Mouse (Mus musculus) left cerebral cortex, postnatal 36 days (tissue): ENCODE data around the gene Mcur1. TPM values are rescaled to one million over a fixed set of nuclear protein-coding genes. Genes with fewer than 3 reads are reported as not detected.
A peak's percentile ranks its signal among the peaks of the same experiment; 100 is the strongest.

Source experiments
- DNase-seq, 2 experiments: peaks; one replicate each; pipeline ENCODE4 v3.0.0; 2021 to 2022; ENCODE audit warnings: low spot score in 2 of 2, mixed read lengths in 1 of 2
- intact Hi-C: fragments of 180-260 bp; cut with DNase I; formaldehyde crosslinking; loops from one replicate; pipeline ENCODE4 v1.15.1; 2025
- total RNA-seq, 2 experiments: library from RNA; stranded (reverse); gene quantifications; 2 replicates each; pipeline ENCODE4 v1.2.3; 2021

The Mcur1 gene
- 10 to 100 TPM; 14.9 to 18.5 TPM for total RNA-seq

DNA sequence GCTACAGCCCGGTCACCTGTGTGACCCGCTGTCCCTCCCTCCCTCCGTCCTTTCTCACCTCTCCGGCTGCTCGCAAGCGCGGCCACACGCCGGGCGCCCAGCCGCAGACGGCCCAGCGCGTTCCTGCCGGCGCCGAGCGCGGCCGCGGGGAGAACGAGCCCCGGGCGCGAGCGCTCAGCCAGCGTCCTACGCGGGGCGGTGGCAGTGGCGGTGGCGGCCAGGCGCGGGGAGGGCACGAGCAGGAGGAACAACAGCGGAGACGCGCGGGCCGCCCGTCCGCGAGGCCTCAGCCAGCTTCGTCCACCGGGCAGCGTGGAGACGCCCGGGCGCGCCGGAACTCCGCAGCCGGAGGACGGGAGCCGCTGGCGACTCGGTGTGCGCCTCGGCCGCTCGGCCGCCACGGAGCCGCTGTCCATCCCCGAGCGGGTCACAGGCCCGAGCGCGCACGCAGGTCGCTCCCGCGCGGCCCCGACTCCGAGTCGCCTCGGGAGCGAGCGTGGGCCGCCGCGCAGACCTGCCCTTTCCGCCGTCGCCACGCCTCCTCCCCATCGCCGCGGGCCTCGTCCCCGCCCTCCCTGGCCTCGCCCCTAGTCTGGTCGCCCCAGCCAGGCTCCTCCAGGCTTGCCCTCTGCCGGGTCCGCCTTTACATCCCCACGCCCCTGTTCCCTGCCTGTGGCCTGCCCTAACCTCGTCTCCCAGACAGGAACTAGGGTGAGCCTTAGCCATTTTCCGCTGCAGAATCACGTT is at the start of gene Mcur1:
TSS of gene Mcur1 (minus strand) at position 481 of the 747 bp plus-strand sequence.
- DNase-seq, result peak; percentile 90 to 91
- intact Hi-C loops, result loop anchor here (10.0 kb wide), 1 partner anchor 375 kb away; no protein-coding TSS in a partner anchor

GRCm38 (mm10) chr13:43608854-43609253 is 48.9 kb upstream of the Mcur1 start:
- DNase-seq, result no peak
- intact Hi-C loops, result no loop called here

DNA sequence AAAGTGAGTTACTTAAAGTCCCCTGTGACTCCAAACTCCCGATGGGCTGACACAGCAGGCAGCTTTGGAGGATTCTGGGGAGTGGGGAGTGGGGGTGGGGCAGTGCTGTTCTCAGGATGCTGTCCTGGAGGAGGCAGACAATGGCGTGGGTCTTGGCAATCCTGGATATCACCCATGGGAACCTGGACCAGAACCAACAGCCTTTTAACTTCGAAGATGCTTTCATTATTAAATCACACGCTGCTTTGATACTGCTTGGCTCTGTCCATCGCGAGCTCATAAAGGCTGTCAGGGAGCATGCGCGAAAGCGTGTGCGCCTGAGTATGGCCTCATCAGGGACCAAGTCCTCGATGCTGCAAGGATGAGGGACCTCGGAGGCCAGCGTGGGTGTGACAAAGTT is 43.1 kb upstream of the Mcur1 start:
- no peak for DNase-seq
- intact Hi-C loops, result no loop called here

DNA sequence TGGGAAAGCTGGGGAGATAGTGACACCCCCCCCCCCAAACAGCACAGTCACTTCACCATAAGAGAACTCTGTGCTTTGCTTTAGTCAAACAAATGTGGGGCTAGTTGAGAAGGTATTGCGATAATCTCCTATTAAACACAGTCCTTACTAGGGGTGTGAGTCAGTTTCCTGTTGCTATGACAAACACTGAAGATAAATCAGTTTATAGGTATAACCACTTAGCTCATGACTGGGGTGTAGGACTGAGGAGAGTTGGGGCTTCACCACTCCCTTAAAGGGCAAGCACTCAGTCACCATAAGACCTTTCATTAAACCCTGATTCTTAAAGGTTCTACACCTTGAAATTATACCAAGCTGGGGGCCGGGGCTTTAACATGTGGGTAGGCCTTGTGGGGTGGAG is 42.4 kb upstream of the Mcur1 start:
- no peak for DNase-seq
- intact Hi-C loops, result no loop called here

DNA sequence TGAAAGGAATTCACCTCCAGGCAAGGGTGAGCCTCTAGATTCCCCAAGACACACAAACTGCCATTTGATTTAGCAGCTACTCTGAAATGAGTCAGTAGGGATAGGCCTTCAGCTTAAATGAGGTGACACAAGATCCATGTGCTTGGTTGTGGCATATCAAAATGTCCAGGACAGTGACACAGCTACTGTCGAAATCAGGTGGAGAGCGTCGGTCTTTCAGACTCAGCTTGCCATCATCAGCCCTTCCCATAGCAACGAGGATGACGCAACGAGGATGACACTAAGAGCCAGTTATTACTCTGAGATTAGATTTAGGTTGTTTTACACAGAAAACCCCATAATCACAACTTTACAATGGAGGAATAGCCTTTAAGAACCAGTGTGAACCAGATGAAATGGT is 41.0 kb upstream of the Mcur1 start:
- no peak for DNase-seq
- intact Hi-C loops, result no loop called here

DNA sequence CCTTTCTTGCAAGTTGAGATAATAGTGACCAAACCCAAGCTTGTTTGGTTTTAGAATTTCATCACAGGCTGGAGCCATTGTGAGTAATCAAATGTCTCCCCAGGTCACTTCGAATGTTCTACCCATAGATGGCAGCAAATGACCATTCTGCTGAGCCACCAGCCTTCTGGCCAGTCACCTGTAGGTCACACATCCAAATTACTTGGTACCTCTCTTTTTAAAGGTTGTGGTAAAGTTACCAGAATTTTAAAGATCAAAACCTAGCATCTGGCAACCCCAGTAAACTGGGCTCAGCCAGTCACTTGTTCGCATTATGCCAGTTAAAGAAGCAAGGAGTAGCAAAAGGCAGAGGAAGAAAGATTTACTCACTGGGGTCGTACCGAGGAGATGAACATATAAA is 35.9 kb upstream of the Mcur1 start:
- intact Hi-C loops, result loop anchor here (2.0 kb wide), 1 partner anchor 129 kb away; no protein-coding TSS in a partner anchor
- no peak for DNase-seq

GRCm38 (mm10) chr13:43592681-43593068 is 32.7 kb upstream of the Mcur1 start:
- intact Hi-C loops, result no loop called here

GRCm38 (mm10) chr13:43591828-43592680 is 32.1 kb upstream of the Mcur1 start:
- intact Hi-C loops, result no loop called here
- DNase-seq, result no peak

More at GRCm38 (mm10) chr13:43592681-43593068, 32.7 kb upstream of the Mcur1 start:
- DNase-seq, result no peak

DNA sequence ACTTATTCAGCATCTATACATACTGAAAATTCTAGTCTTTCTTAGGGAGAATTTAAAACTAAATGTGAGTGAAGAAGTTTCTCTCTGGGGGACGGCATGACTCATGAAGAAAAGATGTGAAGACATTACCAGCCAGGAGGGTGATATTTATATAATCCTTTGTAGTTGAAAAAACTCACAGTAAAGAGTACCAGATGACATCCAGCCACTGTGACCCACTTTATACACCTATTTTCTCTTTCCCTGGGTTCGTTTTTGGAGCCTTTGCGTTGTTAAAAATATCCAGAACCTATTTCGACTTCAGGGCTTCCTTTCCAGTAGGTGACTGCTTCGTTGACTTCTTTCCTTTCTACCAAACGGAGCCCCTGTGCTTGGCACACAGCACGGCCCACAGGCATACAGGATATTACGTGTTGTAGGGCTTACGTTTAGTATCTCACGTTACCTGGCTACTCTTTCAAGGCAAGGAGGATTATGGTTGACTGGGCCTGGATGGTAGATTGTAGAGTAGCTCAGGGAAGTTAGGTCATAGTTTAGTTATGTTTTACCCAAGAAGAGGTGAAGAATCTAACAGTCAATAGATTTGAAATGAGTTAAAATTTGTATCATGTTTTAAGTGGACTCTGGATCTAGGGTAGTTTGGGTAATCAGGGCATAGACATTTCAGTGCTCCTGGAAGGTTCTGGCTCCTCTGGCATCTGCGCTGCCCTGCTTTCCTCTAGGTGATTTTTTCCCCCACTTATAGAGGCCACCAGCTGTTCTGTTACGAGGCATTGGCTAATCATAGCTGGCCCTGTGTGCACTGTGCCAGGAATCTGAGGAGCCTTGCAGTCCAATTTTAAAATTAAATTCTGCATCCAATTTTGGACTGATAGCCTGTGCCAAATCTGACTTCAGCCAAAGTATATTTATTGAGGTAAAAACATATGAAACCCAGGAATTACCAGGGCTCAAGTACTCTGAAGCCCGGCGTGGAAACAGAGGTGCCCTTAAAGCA is 28.2 kb upstream of the Mcur1 start:
- no peak for DNase-seq
- intact Hi-C loops, result no loop called here

- DNase-seq, result no peak
- intact Hi-C loops, result no loop called here
Observed at GRCm38 (mm10) chr13:43586966-43587365, 27.0 kb upstream of the Mcur1 start.

GRCm38 (mm10) chr13:43585335-43585734 is 25.3 kb upstream of the Mcur1 start:
- DNase-seq, result no peak
- intact Hi-C loops, result no loop called here

DNA sequence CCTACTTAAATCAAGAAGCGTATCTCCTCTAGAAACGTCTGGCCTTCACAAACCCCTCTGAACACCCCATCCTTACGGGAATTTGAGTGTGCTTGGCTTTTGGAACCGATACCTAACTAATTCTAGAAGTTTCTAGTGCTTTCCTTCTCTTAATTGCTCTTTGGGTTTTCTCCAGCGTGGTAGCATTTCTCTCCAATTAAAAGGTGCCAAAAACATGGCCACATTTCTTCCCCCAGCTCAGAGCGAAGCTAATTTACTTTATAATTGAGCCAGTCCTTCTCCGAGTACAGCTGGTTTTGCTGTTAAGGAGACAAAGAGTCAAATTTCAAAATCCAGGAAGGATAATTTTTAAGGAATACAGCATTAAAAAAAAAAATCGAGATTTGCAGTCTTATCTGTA is 23.5 kb upstream of the Mcur1 start:
- no peak for DNase-seq
- intact Hi-C loops, result loop anchor here (2.0 kb wide), 1 partner anchor 17 kb away; no protein-coding TSS in a partner anchor

GRCm38 (mm10) chr13:43582961-43583360 is 23.0 kb upstream of the Mcur1 start:
- intact Hi-C loops, result loop anchor here (2.0 kb wide), 1 partner anchor 16 kb away; no protein-coding TSS in a partner anchor
- no peak for DNase-seq

DNA sequence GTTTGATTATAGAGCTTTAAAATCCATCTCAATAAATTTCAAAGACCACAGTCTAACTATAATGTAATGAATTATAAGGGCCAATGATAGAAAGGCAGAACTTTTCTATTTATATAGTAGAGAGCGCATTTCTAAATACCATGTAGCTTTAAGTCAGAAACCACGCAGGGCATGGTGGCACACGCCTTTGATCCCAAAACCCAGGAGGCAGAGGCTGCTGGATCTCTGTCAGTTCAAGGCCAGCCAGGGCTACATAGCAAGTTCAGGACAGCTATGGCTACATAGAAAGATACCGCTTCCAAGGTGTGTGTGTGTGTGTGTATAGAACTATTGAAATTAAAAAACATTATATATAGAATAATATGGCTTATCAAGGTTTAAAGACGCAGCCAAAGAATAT is 20.7 kb upstream of the Mcur1 start:
- no peak for DNase-seq
- intact Hi-C loops, result no loop called here

DNA sequence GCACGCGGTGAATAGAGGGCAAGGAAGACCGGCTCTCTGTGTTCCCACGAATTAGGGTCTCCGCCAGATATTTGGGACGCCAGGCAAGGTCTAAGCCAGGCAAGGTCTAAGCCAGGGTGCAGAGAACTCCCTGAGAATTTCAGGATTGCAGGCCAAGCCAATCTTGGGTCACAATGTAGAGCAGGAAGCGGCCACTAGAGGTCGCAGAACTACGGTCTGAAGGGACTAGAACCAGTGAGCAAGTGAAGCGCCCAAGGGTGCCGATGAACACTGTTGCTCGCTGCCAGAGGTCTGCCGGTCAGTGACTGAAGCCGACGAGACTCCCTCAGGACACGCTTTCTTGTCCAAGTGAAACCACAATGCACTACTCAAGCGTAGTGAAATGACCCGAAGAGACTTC is 19.7 kb upstream of the Mcur1 start:
- DNase-seq, result no peak
- intact Hi-C loops, result loop anchor here (5.0 kb wide), 1 partner anchor 158 kb away; no protein-coding TSS in a partner anchor

DNA sequence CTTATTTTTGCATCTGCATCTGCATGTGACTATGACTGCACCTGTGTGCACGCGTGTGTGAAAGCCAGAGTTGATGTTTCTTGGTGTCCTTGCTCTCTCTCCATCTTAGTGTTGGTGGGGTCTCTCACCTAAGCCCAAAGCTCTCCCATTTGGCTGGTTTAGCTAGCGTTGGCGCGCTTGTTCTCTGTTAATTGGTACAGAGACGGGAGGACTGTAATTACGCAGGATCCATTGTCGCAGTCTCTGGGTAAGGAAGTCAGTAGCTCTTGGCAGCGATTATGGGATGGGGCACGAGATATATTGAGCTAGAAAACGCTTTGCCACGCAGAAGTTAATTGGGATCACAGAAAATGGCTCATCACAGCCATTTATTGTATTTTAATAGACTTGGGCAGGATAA is 17.8 kb upstream of the Mcur1 start:
- intact Hi-C loops, result loop anchor here (5.0 kb wide), 1 partner anchor 160 kb away; no protein-coding TSS in a partner anchor
- DNase-seq, result no peak

- intact Hi-C loops, result loop anchor here (5.0 kb wide), 1 partner anchor 160 kb away; no protein-coding TSS in a partner anchor
- DNase-seq, result no peak
Observed at GRCm38 (mm10) chr13:43577254-43577653, 17.3 kb upstream of the Mcur1 start.

GRCm38 (mm10) chr13:43575431-43575830 is 15.4 kb upstream of the Mcur1 start:
- intact Hi-C loops, result loop anchor here (5.0 kb wide), 1 partner anchor 162 kb away; no protein-coding TSS in a partner anchor
- DNase-seq, result no peak

DNA sequence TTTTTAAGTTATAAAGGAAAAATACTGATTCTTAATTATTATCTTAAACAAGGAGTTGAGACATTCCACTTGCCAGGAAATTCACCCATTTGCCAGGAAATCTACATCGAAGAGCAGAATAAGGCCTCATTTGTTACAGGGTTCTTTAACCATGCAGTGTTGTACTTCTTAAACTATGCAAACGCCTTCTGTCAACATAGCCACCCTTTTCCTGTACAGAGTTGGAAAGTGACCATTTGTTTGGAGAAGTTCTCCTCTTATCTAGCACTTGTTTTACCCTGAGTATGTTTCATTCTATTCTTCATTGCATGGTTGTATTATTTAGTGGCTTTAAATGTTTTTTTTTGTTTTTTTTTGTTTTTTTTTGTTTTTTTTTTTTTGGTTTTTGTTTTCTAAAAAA is 14.0 kb upstream of the Mcur1 start:
- no peak for DNase-seq
- intact Hi-C loops, result no loop called here
